Mouse (Mus musculus): Measurements from ENCODE around the gene Litaf.

DNA sequence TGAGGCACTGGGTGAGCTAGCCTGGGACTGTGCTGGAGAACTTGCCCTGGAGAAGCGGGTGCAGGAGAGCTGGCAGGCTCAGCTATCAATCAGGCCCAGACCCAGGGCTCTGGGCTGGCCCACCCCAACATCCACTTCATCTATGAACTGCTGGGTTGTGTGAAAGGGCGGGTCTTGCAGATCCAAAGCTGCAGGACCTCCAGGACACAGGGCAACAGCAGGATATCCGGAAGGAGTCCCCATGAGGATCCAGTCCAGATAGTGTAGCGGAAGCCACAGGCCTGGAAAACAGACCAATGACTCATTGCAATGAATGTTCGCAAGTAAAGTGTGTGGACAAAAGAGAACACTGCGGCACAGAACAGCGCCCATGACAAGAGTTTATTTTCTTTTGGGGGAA lies 19.5 kb downstream of the Litaf start:
- no peak for TF ChIP-seq CTCF (IDR thresholded peaks at IDR 0.05; ENCODE audit: borderline replicate concordance, control insufficient read depth, extremely low read depth, insufficient read depth, low read length, poor library complexity)
- no peak for TF ChIP-seq POLR2A (IDR thresholded peaks at IDR 0.05; ENCODE audit: control insufficient read depth, extremely low read depth, insufficient read depth, low read length, poor library complexity)

All from thymus, adult 2 months (tissue).